Mouse (Mus musculus) frontal cortex, adult 2 months (tissue): ENCODE results near the gene Suclg2. TPM values are rescaled to one million over a fixed set of nuclear protein-coding genes. Genes with fewer than 3 reads are reported as not detected.
A peak's percentile ranks its signal among the peaks of the same experiment; 100 is the strongest.
"Not testable (repeated sequence)": the region's sequence is repeated elsewhere in the genome, so short reads cannot be mapped to it uniquely, and the experiment has no call there.

Experiments used
- DNase-seq, 2 experiments: peaks; one replicate each; pipeline ENCODE4 v3.0.0; 2022; ENCODE audit warnings: low spot score in 1 of 2; ENCODE audit errors: extremely low spot score in 1 of 2
- polyA plus RNA-seq: library from polyadenylated mRNA; depleted of rRNA; stranded (reverse); fragments of >200 nt; gene quantifications from 2 replicates; pipeline ENCODE4 v1.2.3, GENCODE M21; 2012

Suclg2 gene
- polyA plus RNA-seq, 1 experiment = 27.7 TPM

DNA sequence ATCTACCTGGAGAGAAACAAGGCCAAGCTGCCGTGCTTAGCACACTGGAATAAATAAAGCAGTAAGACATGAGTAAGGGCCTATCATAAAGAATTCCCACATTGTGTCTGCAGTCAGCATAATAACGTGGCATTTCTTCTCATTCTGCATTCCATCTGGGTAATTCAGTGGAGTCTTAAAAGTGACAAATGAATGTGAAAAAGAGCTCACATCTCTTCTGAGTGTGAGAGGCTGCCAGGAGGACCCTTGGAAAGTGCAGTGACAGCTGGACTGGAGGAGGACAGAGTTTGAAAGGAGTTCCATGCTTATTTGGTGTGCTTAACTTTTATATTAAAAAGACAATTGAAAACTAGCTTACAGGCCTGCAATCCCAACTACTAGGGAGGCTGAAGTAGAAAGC, 83.2 kb downstream of the Suclg2 start:
- DNase-seq = peak; percentile 40 to 47

DNA sequence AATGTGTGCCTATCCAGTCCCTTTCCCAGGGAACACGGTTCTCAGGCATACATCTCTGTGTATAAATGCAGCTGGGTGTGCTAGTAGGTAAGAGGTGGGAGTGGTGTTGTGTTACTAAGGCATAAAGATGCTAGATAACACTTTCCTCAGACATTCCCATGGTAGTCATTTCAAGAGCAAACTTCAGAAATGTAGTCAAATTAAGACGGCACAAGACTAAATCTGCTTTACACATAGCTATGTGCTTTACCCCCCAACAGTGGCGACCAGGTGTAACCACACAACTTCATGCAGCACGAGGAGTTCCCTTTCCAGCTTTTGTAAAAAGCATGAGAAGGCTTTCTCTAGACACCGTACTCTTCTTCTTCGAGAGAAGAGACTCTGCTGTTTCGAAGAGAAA, 89.5 kb downstream of the Suclg2 start:
- no peak for DNase-seq

DNA sequence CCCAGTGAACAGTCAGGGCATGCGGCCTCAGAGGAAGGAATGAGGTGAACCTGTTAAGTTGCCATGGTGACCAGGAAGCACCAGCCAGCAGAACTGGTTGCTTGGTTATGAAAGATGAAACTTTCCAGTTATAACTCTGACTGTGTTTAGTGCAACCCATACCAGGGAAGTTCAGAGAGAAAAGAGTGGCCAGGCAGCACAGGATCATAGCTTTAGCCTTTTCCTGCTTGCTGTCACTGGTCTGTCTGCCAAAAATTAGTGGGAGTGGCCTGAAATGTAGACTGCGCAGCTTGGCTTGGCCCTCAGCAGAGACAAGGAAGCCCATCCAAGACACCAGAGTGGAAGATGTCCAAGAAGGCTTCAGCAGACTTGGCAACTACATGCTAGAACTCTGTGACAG, 96.8 kb downstream of the Suclg2 start:
- peak in 1 of 2 experiments; percentile 17 for DNase-seq

DNA sequence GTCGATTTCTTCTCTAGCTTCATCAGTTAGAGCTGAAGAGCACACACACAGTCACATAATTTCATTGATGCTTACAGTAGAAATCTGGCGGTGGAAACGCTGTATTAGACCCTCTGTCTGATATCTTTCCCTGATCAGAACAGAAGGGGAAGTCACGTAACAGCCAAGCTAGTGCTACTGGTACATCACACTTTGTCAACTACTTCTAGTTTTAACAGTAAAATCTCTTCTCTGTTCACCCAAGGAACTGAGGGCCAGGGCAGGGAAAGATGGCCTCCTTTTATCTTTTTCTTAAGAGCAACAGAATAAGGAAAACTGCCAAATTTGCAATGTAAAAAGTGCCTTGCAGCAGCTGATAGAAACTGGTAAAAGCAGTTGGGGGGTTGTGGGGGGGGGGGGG, 97.8 kb downstream of the Suclg2 start:
- DNase-seq = no peak

DNA sequence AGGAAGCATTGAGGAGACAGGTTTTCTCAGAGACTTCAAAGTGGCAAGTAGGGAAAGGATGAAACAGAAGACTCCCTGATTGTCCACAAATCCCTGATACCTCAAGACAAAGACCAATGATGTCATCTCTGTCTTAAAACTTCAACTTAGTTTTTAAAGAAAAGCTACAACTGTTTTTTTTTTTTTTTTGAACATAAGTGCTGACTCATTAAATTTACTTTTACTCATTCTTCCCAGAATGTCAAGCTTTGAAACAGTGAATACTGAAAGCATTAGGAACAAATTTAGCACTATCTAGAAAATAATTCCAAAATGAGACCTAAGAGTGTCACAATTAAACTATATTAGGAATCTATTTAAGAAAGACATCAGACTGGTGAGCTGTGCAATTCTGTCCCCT, 98.8 kb downstream of the Suclg2 start:
- DNase-seq = no peak

DNA sequence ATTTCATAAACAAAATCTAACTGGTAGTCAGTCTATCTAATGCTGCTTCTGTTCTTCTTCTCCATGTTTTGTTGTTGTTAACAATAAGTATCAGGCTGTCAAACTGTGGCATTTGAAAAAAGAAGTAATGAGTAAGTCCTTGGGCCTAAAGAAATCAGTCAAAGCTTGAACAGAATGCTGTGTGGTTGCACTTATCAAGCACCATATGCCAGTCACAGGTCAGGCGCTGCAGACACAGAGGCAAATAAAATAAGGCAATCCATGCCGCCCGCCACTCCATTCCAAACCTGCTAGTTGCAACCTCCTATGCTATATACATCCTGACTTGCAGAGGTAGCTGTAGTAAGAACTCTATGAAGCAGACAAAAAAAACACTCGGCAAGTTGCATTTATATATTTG, 100.2 kb downstream of the Suclg2 start:
- DNase-seq = no peak

DNA sequence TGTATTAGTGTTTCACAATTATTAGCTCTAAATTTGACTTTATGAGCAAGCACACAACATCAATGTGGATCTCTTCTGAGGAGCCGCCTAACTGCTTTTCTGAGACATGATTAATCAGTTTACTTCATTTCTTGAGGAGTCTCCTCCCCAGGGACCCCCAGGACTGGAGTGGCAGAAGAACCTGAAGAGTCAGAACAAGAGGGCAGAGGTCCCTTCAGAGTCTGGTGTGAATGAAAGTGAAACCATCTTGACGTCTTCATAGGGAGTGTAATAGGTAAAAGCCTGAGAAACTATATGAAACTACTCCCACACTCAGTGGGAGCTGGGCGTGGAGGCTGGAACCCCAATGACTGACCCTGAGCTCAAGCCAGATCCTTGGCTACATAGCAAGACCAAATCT, 105.4 kb downstream of the Suclg2 start:
- DNase-seq = no peak

DNA sequence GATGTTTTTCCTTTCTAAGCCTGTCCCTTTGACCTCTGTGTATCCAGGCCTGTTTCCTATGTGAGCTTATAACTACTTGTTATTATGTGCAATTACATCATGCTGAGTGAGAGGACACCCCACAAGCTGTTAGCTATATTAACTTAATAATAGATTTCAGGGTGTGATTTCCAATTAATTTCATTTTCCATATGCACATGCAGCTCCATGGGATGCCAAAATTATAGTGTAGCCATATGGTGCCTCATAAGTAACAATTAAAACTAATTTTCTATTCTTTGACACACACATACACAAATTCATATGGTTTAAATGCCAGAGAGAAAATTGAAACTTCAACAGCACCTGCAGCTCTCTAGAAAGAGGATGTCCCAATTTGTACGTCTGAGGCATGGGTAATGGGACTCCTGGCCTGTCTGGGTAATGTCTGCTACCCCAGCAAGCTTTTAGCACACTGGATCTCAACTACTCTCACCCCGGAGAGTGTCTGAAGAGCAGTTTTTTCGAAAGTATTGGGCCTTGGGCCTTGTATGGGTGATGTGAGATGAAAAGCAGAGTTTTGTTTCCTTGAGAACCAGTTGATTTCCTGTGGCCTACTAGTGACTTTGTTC, 106.1 kb downstream of the Suclg2 start:
- no peak for DNase-seq

DNA sequence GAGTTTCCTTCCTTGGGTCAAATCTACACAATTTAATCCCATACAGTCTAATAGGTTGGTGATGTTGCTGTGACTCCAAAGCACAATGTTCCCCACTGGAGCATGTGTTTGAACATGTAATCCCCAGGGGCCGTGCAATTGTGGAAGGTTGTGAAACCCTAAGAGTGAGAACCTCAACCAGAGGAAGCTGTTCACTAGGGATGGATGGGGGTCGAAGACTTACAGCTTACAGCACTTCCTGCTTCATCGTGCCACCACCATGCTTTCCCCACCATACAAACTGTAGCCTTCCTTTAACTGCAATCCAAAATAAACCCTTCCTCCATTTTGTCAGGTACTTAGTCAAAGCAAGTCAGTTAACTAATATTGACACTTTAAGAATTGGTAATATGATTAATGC, 107.5 kb downstream of the Suclg2 start:
- DNase-seq = no peak

DNA sequence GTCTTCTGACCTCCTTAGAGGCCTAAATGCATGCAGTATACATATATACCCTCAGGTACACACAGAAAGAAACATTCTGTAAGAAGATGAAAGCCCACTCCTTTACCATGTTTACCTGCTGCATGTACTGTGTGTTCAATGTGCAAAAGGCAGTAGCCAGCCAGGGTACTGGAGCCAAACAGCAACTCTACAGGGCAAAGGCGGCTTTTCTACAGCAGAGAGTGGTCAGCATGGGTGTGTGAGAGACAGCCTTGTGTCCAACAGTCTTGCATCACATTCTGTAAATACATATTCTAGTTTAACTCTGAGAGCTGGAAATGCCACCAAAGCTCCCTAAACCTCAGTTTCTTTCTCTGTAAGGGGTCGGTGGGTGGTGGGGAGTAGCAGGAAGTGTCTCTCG, 110.5 kb downstream of the Suclg2 start:
- DNase-seq = no peak

DNA sequence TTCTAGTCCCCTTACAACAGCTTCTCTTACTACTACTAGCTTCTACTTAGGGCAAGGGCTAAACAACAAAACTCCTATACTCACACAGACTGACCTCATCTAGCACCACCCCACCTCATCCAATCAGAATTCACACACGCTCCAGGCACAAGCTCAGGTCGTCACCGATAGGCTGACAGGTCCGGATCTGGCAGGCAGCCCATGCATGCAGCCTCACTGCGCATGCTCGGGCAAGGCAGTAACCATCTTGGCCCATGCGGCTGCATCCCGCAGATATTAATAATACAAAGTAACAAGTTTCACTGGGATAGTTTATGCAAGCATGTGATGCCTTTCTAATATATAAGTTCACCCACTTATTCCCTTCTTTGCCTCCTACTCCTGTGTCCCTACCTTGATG, 117.9 kb downstream of the Suclg2 start:
- not testable (repeated sequence) for DNase-seq

DNA sequence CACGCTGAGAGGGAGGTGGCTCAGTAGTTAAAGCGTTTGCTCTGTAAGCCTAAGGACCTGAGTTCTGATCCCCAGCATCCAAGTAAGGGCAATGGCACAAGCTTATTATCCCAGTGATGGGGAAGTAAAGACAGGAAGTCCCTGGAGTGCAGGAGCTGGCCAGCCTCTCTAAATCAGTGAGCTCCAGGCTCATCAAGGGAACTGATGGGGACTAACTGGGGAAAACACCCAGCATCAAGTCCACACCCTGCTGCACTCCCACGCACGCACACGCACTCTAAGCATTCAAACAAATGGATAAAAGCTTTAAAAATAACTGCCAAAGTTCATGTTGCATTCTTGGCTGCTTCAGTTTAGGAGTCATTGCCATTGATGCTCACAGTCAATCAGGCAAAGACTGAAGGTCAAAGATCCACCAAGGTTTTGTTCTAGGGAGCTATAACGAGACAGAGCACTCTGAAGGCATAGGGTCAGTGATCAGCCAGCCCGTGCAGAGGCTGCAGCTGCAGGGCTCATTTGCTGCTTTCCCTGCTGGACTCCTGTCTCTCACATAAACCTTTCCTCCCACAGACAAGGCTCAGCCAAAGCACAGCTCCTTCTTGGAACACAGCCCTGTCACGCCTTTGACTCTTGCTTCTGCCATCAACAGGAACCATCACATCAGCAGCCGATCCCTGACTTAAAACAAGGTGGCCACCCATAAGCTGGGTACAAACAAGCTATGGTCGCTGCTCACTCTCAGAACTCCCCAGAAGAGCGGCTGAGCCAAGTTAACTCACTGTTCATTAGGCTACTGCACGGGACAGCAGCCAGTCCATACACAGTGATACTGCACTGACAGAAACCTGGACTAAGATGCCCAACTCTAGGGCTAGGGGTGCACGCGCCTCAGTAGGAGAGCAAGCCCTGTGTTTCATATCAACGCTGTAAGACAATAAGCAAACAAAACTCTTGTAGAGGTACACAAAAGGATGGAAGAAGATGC, 121.5 kb downstream of the Suclg2 start:
- DNase-seq = no peak

DNA sequence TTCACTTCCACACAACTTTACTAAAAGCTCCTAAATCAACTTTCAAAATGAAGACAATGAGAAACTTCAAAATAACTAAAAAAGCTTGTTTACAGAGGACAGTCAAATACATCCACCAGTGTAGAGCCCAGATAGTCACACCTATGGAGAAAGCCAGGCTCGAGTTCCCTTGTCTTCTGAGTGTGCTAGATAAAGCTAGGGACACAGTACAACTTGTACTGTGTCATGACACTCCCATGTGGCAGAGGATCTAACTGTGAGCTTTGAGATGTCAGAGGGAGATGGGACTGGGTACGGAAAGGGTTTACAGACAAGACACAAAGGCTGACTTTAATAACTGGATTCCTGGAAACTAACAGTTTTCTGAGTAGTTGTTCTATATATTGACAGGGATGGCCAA, 122.7 kb downstream of the Suclg2 start:
- DNase-seq = no peak

DNA sequence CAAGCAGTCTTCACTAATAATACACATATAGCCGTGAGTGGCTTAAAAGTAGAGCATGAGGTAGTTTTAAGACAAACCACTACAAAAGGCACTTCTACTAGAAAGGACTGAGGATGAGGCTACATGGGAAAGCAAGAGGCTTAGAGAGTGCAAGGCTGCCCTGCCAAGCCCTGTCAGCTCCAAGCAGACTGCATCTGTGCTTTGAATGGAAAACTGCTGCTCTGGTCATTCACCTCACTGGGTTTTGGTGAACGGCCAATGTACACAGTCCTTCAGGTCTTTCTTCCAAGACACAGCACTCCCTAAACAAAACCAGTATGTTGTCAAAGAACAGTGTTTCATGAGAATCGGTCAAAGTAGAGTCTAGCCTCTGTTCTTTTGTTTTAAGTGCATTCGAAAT, 124.4 kb downstream of the Suclg2 start:
- DNase-seq = no peak

DNA sequence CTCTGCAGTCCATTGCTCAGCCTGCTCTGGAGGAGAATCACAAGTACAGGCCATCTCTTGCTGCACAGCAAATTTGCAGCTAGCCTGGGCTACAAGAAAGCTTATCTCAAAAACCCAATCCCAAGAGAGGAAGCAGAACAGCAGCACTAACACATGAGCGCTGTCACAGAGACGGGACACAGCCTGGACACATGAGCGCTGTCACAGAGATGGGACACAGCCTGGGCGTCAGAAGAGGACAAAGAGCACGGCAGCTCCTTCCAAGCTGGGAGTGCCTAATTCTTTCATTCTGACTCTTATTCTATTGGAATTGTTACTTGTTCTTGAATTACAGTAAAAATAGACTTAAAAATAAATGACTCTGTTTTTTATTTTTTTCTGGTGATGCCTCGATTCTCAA, 126.2 kb downstream of the Suclg2 start:
- no peak for DNase-seq

DNA sequence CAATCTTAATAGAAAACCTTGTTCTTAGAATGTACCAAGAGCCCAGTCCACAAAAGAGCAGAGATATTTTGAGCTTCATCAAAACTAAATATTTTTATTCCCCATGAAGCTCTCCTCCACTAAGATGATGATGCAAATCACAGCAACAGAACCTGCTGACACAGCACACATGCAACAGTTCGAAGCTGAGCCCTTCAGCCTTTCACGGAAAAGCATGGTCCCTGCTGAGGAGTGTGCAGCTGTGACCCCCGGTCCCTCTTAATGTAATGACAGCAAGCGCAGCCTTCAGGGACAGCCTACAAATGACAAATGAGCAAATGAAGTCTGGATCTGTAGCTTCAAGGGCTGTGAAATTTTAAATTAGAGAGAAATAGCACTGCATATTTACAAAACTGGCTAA, 128.1 kb downstream of the Suclg2 start:
- DNase-seq = no peak

DNA sequence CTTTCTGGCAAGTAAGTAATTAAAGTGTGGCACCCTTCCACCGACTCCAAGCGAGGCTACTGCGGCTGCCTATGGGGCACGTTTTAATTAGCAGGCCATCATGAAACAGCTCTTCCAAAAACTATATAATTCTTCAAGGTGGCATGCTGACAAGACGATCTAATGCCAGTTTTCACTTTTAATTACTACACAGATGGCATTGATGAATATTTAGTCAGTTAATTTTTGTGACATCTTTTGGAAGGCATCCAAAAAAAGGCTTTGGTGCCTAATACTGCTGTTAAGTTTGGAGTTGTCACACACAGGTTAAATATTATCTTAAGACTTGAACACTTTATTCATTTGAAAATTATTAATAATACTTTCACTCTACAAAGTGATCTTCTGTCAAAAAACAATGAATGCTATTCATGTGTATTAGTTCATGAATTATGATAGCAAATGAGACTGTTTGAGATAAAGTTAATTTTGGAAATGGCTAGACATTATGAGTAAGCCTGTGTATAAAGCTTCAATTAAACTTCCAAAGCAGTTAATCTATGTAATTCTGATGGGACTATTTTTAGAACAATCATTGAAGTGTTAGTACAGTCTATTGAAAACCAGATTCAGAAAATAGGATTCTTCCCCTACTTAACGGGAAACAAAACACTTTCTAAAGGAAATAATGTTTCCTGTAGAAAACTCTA, 131.3 kb downstream of the Suclg2 start:
- no peak for DNase-seq

DNA sequence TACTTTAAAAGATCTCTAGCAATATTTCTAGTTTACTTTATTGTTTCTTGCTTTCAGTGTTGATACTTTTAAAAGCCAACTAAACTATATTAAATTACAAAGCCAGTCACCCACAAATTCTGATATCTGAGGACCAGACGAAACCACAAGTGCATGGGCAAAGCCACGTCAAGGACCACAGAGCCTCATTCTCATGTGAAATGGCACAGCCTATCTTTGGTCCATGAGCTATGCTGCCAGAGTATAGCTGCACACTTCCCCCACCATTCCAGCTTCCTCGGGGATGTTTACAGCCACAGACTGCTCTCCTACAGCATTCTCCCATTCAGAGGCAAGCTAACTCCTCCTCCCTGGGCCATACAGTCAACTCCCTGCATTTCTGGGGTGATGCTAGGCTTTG, 136.7 kb downstream of the Suclg2 start:
- DNase-seq = no peak

DNA sequence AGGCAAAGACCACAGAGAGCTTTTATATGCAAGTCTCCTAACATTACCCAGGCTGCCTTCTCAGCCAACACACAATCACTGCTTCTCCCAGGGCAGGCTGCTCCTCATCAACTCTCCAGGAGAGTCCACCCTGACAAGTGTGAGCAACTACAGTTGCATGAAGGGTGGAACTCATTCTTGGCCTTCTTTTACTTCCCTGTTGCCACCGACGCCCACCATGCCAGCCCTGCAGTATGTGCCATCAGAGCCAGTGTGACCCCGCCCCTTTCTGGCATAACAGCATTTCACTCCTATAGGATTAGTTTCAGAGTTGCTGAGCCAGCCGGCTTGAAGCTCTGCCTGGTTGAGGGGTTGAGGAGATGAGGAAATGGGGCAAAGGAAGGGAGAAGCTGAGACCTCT, 138.8 kb downstream of the Suclg2 start:
- no peak for DNase-seq

DNA sequence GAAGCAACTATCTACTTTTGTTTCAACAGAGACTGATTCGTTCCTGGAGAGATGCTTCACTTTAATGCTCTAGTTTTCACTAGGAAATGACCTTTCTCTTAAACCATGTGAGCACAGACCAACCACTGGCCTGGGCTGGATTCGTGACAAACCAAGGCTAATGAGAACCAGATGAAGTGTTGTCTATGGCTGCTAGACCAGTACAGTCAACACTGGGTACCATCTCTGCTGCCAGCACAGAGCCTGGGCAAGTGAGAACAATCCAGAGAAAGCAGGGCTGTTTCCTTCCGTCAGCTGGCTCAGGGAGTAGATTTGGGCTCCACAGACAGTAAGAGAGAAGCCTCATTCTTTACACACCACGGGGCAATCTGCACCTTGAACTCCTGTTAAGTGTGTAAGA, 143.1 kb downstream of the Suclg2 start:
- no peak for DNase-seq

DNA sequence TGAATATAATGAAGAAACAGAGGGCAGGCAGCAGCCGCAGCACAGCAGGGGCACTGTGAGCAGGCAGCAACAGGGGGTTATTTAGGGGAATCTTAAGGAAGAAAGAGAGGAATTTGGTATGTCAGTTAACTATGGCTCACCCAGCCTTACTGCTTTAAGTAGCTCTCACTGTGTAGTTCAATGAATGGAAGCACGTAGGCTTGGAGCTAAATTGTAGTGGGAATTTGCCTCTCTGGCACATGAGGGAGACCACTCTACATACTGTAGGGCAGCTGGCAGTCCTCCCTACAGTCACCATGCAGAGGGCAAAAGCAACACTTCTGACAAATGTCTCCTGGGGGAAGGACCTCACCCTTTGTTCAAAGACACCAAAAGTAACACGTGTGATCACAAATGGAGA, 143.7 kb downstream of the Suclg2 start:
- no peak for DNase-seq

DNA sequence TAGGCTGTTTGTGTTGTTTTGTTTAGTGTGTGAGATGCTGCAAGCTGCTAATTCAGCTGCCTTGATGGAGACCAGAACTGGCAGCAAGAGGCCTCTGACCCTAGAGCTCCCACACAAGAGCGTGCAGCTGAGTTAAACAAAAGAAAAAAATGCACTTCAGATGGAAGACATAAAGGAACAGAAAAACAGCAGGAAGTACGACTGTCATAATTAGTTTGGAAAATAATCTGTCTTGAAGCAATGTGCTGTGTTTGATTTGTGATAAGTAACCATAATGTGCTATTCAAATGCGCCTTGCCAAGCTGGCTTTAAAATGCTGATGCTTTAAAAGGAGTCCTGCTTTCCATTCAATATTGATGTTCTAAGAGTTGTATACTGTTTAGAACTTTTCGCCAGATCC, 144.2 kb downstream of the Suclg2 start:
- DNase-seq = no peak
